Mouse (Mus musculus) left cerebral cortex, postnatal 36 days (tissue): ENCODE data around the gene Acot12. TPM values are rescaled to one million over a fixed set of nuclear protein-coding genes. Genes with fewer than 3 reads are reported as not detected.

Experiments used
- DNase-seq, 2 experiments: peaks; one replicate each; pipeline ENCODE4 v3.0.0; 2021 to 2022; ENCODE audit warnings: low spot score in 2 of 2, mixed read lengths in 1 of 2
- intact Hi-C: fragments of 180-260 bp; cut with DNase I; formaldehyde crosslinking; loops from one replicate; pipeline ENCODE4 v1.15.1; 2025
- total RNA-seq, 2 experiments: library from RNA; stranded (reverse); gene quantifications; 2 replicates each; pipeline ENCODE4 v1.2.3; 2021

Acot12 gene
- under 1 TPM in 1 of 2 experiments, not detected in 1; 0.34 TPM for total RNA-seq

- peak; percentile 35 to 38 for DNase-seq
- intact Hi-C loops: no loop called here
Observed at GRCm38 (mm10) chr13:91741280-91742047, at the start of gene Acot12. Acot12 (plus strand) TSS chr13:91741512.

GRCm38 (mm10) chr13:91693615-91694014 lies 47.7 kb upstream of the Acot12 start:
- intact Hi-C loops: no loop called here
- DNase-seq: no peak

- no peak for DNase-seq
- intact Hi-C loops: no loop called here
Observed at GRCm38 (mm10) chr13:91695406-91695805, 45.9 kb upstream of the Acot12 start.

- intact Hi-C loops: no loop called here
- DNase-seq: no peak
Observed at GRCm38 (mm10) chr13:91696109-91696645, 45.1 kb upstream of the Acot12 start.

GRCm38 (mm10) chr13:91697011-91697410 lies 44.3 kb upstream of the Acot12 start:
- intact Hi-C loops: no loop called here
- no peak for DNase-seq

GRCm38 (mm10) chr13:91702337-91702736 lies 39.0 kb upstream of the Acot12 start:
- intact Hi-C loops: no loop called here

GRCm38 (mm10) chr13:91719487-91719886 lies 21.8 kb upstream of the Acot12 start:
- intact Hi-C loops: no loop called here
- no peak for DNase-seq

More at GRCm38 (mm10) chr13:91702337-91702736, 39.0 kb upstream of the Acot12 start:
- no peak for DNase-seq

GRCm38 (mm10) chr13:91723108-91723735 lies 18.1 kb upstream of the Acot12 start:
- intact Hi-C loops: no loop called here
- DNase-seq: no peak

GRCm38 (mm10) chr13:91723736-91724119 lies 17.6 kb upstream of the Acot12 start:
- intact Hi-C loops: no loop called here
- DNase-seq: no peak

GRCm38 (mm10) chr13:91724211-91724610 lies 17.1 kb upstream of the Acot12 start:
- intact Hi-C loops: no loop called here
- DNase-seq: no peak

- no peak for DNase-seq
- intact Hi-C loops: no loop called here
Observed at GRCm38 (mm10) chr13:91725130-91725529, 16.2 kb upstream of the Acot12 start.

GRCm38 (mm10) chr13:91727899-91728298 lies 13.4 kb upstream of the Acot12 start:
- DNase-seq: no peak
- intact Hi-C loops: no loop called here

GRCm38 (mm10) chr13:91737191-91737590 lies 4.1 kb upstream of the Acot12 start:
- no peak for DNase-seq
- intact Hi-C loops: no loop called here

GRCm38 (mm10) chr13:91740851-91741250 lies 461 bp upstream of the Acot12 start:
- DNase-seq: no peak
- intact Hi-C loops: no loop called here

- no peak for DNase-seq
- intact Hi-C loops: no loop called here
Observed at GRCm38 (mm10) chr13:91743180-91743579, 1.9 kb downstream of the Acot12 start.

- no peak for DNase-seq
- intact Hi-C loops: no loop called here
Observed at GRCm38 (mm10) chr13:91746470-91746869, 5.2 kb downstream of the Acot12 start.

GRCm38 (mm10) chr13:91748401-91748800 lies 7.1 kb downstream of the Acot12 start:
- no peak for DNase-seq
- intact Hi-C loops: no loop called here

- intact Hi-C loops: no loop called here
- DNase-seq: no peak
Observed at GRCm38 (mm10) chr13:91749981-91750380, 8.7 kb downstream of the Acot12 start.

GRCm38 (mm10) chr13:91753724-91754123 lies 12.4 kb downstream of the Acot12 start:
- no peak for DNase-seq

GRCm38 (mm10) chr13:91754762-91755161 lies 13.4 kb downstream of the Acot12 start:
- no peak for DNase-seq
- intact Hi-C loops: no loop called here

More at GRCm38 (mm10) chr13:91753724-91754123, 12.4 kb downstream of the Acot12 start:
- intact Hi-C loops: no loop called here

- intact Hi-C loops: no loop called here
- DNase-seq: no peak
Observed at GRCm38 (mm10) chr13:91756230-91756629, 14.9 kb downstream of the Acot12 start.
